Comparison of ENCODE assay signal across 8 mouse cellular contexts in genomic region chr16:31080573-31081051, GRCm38 (mm10). TPM values are rescaled to one million over a fixed set of nuclear protein-coding genes. Genes with fewer than 3 reads are reported as not detected.
DNase-seq lines count a peak whose midpoint lies in the region; ATAC-seq and TF ChIP-seq lines count a peak whose summit lies in the region.

No protein-coding gene starts in this region.

- peak overlapping the region; percentile 69 for H3K4me3 ChIP-seq in bone marrow, adult 2 months (replicated peaks; ENCODE audit: control insufficient read depth, low read depth, low read length)
- peak overlapping the region; percentile 80 for H3K4me3 ChIP-seq in embryonic facial prominence, embryonic 14.5 days (ENCODE audit: low read depth, low read length)
- peak overlapping the region; percentile 85 for H3K4me3 ChIP-seq in heart, embryonic 13.5 days
- H3K4me3 ChIP-seq in kidney, postnatal 0 days (replicated peaks; ENCODE audit: low read depth, low read length): peak overlapping the region; percentile 46
- peak overlapping the region; percentile 75 for H3K4me3 ChIP-seq in liver, embryonic 15.5 days (replicated peaks)
- peak overlapping the region; percentile 80 for H3K4me3 ChIP-seq in neural tube, embryonic 12.5 days

- H3K9ac ChIP-seq in embryonic facial prominence, embryonic 14.5 days (ENCODE audit: low read depth, low read length): peak overlapping the region; percentile 74
- peak overlapping the region; percentile 91 for H3K9ac ChIP-seq in heart, embryonic 13.5 days
- peak overlapping the region; percentile 51 for H3K9ac ChIP-seq in kidney, postnatal 0 days (ENCODE audit: low read depth, low read length)
- H3K9ac ChIP-seq in liver, embryonic 15.5 days: peak overlapping the region; percentile 59
- H3K9ac ChIP-seq in neural tube, embryonic 12.5 days: peak overlapping the region; percentile 76

- peak overlapping the region; percentile 98 for H3K4me2 ChIP-seq in embryonic facial prominence, embryonic 14.5 days (ENCODE audit: low read depth, low read length)
- peak overlapping the region; percentile 99 for H3K4me2 ChIP-seq in heart, embryonic 13.5 days
- peak overlapping the region; percentile 85 for H3K4me2 ChIP-seq in kidney, postnatal 0 days (ENCODE audit: low read length)
- H3K4me2 ChIP-seq in liver, embryonic 15.5 days: peak overlapping the region; percentile 98
- H3K4me2 ChIP-seq in neural tube, embryonic 12.5 days (replicated peaks): peak overlapping the region; percentile 98

- no peak for TF ChIP-seq POLR2A in bone marrow, adult 2 months (IDR thresholded peaks at IDR 0.05; ENCODE audit: borderline replicate concordance, control insufficient read depth, low read depth, low read length)

- TF ChIP-seq CTCF in bone marrow, adult 2 months (IDR thresholded peaks at IDR 0.05; ENCODE audit: control insufficient read depth, insufficient read depth, low read length): no peak
- TF ChIP-seq CTCF in kidney, postnatal 0 days (IDR thresholded peaks at IDR 0.05; ENCODE audit: low read depth): no peak

- peak; percentile 19 to 37 for DNase-seq in CD8-positive naive resting alpha-beta T cell, adult 2 months (ENCODE audit: low read depth in 2 of 2, low spot score in 2 of 2)
- DNase-seq in embryonic facial prominence, embryonic 14.5 days (ENCODE audit: low spot score): peak; percentile 89
- peak; percentile 91 for DNase-seq in kidney, postnatal 0 days (ENCODE audit: low spot score)
- DNase-seq in testis, postnatal 10 days (ENCODE audit: low spot score): peak; percentile 74

- no peaks in the 10 kb centered on the region; the same call in 1 of the 2 replicates for H3K4me1 ChIP-seq in bone marrow, adult 2 months (ENCODE audit: control insufficient read depth, insufficient read depth, low read length)
- peaks cover 9% of the 10 kb centered on the region for H3K4me1 ChIP-seq in embryonic facial prominence, embryonic 14.5 days (ENCODE audit: control insufficient read depth, insufficient read depth, low read length)
- H3K4me1 ChIP-seq in heart, embryonic 13.5 days: peaks cover 15% of the 10 kb centered on the region
- peaks cover 9% of the 10 kb centered on the region for H3K4me1 ChIP-seq in kidney, postnatal 0 days (replicated peaks; ENCODE audit: insufficient read depth, low read length)
- H3K4me1 ChIP-seq in liver, embryonic 15.5 days (replicated peaks): peaks cover 23% of the 10 kb centered on the region
- peaks cover 11% of the 10 kb centered on the region for H3K4me1 ChIP-seq in neural tube, embryonic 12.5 days

- H3K9me3 ChIP-seq in embryonic facial prominence, embryonic 14.5 days (ENCODE audit: control insufficient read depth, low read length): no peaks in the 10 kb centered on the region
- H3K9me3 ChIP-seq in heart, embryonic 13.5 days: no peaks in the 10 kb centered on the region
- H3K9me3 ChIP-seq in kidney, postnatal 0 days (replicated peaks; ENCODE audit: low read length): no peaks in the 10 kb centered on the region
- no peaks in the 10 kb centered on the region for H3K9me3 ChIP-seq in liver, embryonic 15.5 days (replicated peaks)
- no peaks in the 10 kb centered on the region for H3K9me3 ChIP-seq in neural tube, embryonic 12.5 days

- H3K27ac ChIP-seq in bone marrow, adult 2 months (ENCODE audit: control insufficient read depth, insufficient read depth, low read depth, low read length, poor library complexity): peak overlapping the region; percentile 69
- peak overlapping the region; percentile 89 for H3K27ac ChIP-seq in embryonic facial prominence, embryonic 14.5 days (replicated peaks; ENCODE audit: low read depth, low read length)
- H3K27ac ChIP-seq in heart, embryonic 13.5 days (replicated peaks): peak overlapping the region; percentile 87
- H3K27ac ChIP-seq in kidney, postnatal 0 days: peak overlapping the region; percentile 75
- H3K27ac ChIP-seq in liver, embryonic 15.5 days (replicated peaks): peak overlapping the region; percentile 74
- H3K27ac ChIP-seq in neural tube, embryonic 12.5 days: peak overlapping the region; percentile 77

- H3K36me3 ChIP-seq in embryonic facial prominence, embryonic 14.5 days (ENCODE audit: control insufficient read depth, insufficient read depth, low read length): no peaks in the 10 kb centered on the region
- 0 out of 2 replicates have a peak, but pooled peaks cover 2% of the 10 kb centered on the region for H3K36me3 ChIP-seq in heart, embryonic 13.5 days
- H3K36me3 ChIP-seq in kidney, postnatal 0 days (ENCODE audit: insufficient read depth, low read length): no peaks in the 10 kb centered on the region
- 0 out of 2 replicates have a peak, but pooled peaks cover 3% of the 10 kb centered on the region for H3K36me3 ChIP-seq in liver, embryonic 15.5 days (replicated peaks)
- H3K36me3 ChIP-seq in neural tube, embryonic 12.5 days: no peaks in the 10 kb centered on the region

- under 1% methylated on average over 36 of the region's 36 CpGs for WGBS in bone marrow, adult 2 months
- WGBS in embryonic facial prominence, embryonic 14.5 days: under 1% methylated on average over 23 of the region's 36 CpGs
- under 1% methylated on average over 33 of the region's 36 CpGs for WGBS in heart, embryonic 13.5 days
- WGBS in kidney, postnatal 0 days: under 1% methylated on average over 36 of the region's 36 CpGs
- WGBS in liver, embryonic 15.5 days (ENCODE audit: insufficient replicate concordance): under 1% methylated on average over 36 of the region's 36 CpGs
- under 1% methylated on average over 36 of the region's 36 CpGs for WGBS in neural tube, embryonic 12.5 days

- no peaks in the 10 kb centered on the region for H3K27me3 ChIP-seq in embryonic facial prominence, embryonic 14.5 days (replicated peaks; ENCODE audit: control insufficient read depth, insufficient read depth, low read length)
- H3K27me3 ChIP-seq in heart, embryonic 13.5 days (replicated peaks): no peaks in the 10 kb centered on the region
- no peaks in the 10 kb centered on the region for H3K27me3 ChIP-seq in kidney, postnatal 0 days (ENCODE audit: insufficient read depth, low read length)
- H3K27me3 ChIP-seq in liver, embryonic 15.5 days: no peaks in the 10 kb centered on the region
- no peaks in the 10 kb centered on the region for H3K27me3 ChIP-seq in neural tube, embryonic 12.5 days (replicated peaks)

- ATAC-seq in embryonic facial prominence, embryonic 14.5 days (ENCODE audit: low read depth): peak; percentile 71
- peak; percentile 44; the same call in 1 of the 2 replicates for ATAC-seq in heart, embryonic 13.5 days (ENCODE audit: extremely low read depth, insufficient number of reproducible peaks, low FRiP score, low TSS enrichment)
- peak; percentile 75 for ATAC-seq in kidney, postnatal 0 days (replicated peaks; ENCODE audit: low FRiP score, low read depth)
- peak; percentile 50 for ATAC-seq in liver, embryonic 15.5 days (ENCODE audit: insufficient read depth)
- peak; percentile 70 for ATAC-seq in neural tube, embryonic 12.5 days (ENCODE audit: low FRiP score, low read depth)

RNA-seq across cellular contexts. Expression of gene Xxylt1, which starts 0.6 kb away (rescaled TPM):
- polyA plus RNA-seq in bone marrow, adult 2 months (2011; ENCODE audit: insufficient read depth, insufficient read length, low replicate concordance, missing spikeins): 1.7 and 2.7 TPM in 2 replicates
- polyA plus RNA-seq in embryonic facial prominence, embryonic 14.5 days (2014; fragmentation: Nextera tagmentation; extraction: Ambion mirVana): 19.1 and 21.2 TPM in 2 replicates
- 8.4 and 9.8 TPM in 2 replicates for polyA plus RNA-seq in heart, embryonic 13.5 days (2015; fragmentation: Nextera tagmentation; extraction: Ambion mirVana)
- 17.6 and 20.0 TPM in 2 replicates for polyA plus RNA-seq in kidney, postnatal 0 days (2015; fragmentation: Nextera tagmentation; extraction: Ambion mirVana)
- polyA plus RNA-seq in liver, embryonic 15.5 days (2015; fragmentation: Nextera tagmentation; extraction: Ambion mirVana): 1.7 and 1.8 TPM in 2 replicates
- polyA plus RNA-seq in neural tube, embryonic 12.5 days (2016; fragmentation: Nextera tagmentation; extraction: Ambion mirVana): 14.6 and 15.7 TPM in 2 replicates

Comparison
In these comparisons a context has a peak if more than half of its experiments do, and no peak if none do; other contexts are left out.
1. Peak in every context shown above with its lines: DNase-seq, ATAC-seq, H3K4me3 ChIP-seq and H3K27ac ChIP-seq.
2. DNase-seq: peak in every context shown above with its lines; median percentile 91 in kidney, postnatal 0 days; 89 in embryonic facial prominence, embryonic 14.5 days; 74 in testis, postnatal 10 days; 28 in CD8-positive naive resting alpha-beta T cell, adult 2 months.